Mouse (Mus musculus): Measurements from ENCODE around the gene Hip1.

Hip1 gene

DNA sequence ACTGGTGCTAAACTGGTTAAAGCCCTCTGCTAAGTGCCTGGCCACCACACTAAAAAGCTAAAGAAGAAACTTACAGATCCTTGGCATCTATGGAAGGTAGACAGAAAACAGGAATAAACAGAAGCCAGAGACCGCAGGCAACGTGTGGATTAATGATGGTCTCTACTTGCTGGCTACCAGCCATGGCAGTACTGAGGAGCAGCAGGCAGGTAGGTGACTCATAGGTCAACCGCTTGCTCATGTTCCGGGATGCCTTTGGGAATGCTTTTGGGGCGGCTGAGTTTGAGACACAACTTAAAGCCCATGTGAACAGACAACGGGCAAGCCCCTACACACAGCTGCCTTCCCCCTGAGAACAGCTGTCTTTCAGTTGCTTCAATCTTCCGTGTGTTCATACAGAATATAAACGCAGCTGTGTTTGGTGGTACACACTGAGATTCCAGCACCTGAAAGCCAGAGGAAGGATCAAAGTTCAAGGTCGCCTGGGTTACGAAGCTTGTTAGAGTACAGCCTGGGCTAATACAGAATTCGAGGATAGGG, 13.5 kb downstream of the Hip1 start:
- no peak for DNase-seq

DNA sequence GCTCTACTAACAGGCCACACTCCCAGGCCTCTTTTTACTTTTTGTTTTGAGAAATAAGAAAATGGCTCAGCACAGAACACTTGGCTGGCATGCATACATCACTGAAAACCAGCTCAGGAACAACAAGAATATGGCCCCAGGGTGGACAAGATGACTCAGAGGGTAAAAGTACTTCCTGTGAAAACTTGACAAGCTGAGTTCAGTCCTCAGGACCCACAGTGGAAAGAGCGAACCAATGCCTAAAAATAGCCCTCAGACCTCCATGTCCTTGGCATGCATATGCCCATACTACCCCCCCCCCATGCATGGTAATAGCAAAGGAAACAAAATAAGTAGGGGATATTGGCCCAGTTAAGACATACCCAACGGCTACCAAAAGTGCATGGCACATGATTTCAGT, 15.0 kb downstream of the Hip1 start:
- no peak for DNase-seq

DNA sequence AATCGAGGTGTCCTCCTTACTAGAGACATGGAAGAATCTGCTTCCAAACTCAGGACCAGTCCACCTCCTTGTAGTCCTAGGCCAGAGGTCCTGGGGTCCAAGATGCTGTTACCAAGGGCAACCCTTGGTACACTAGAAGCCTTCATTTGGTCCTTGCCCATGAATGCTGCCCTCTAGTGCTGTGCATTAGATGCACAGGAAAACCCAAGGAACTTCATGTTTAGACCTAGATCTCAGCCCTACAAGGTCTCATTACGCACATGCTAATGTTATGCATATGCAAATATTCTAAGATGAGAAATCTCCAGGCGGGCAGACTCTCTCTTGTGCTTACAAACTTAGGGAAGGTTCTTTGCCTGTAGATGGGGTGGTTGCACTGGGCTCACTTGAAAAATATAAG, 15.6 kb downstream of the Hip1 start:
- DNase-seq: no peak

DNA sequence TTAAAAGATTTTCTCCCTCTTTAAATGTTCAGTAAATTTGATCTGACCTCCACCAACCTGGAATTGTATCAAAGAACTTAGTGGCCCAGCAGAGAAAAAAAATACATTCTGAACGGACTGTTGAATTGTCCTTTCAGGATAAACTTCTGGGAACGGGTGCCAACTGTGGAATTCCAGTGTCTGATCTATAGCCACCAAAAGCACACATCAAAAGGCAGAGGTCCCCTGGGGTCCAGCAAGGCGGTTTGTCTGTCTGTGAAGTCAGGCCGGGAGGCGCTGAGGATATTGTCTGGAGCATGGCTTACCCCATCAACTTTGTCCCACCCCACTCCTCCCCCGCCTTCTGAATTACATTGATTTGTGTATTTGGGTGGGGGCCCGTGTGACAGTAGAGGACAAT, 16.9 kb downstream of the Hip1 start:
- no peak for DNase-seq

DNA sequence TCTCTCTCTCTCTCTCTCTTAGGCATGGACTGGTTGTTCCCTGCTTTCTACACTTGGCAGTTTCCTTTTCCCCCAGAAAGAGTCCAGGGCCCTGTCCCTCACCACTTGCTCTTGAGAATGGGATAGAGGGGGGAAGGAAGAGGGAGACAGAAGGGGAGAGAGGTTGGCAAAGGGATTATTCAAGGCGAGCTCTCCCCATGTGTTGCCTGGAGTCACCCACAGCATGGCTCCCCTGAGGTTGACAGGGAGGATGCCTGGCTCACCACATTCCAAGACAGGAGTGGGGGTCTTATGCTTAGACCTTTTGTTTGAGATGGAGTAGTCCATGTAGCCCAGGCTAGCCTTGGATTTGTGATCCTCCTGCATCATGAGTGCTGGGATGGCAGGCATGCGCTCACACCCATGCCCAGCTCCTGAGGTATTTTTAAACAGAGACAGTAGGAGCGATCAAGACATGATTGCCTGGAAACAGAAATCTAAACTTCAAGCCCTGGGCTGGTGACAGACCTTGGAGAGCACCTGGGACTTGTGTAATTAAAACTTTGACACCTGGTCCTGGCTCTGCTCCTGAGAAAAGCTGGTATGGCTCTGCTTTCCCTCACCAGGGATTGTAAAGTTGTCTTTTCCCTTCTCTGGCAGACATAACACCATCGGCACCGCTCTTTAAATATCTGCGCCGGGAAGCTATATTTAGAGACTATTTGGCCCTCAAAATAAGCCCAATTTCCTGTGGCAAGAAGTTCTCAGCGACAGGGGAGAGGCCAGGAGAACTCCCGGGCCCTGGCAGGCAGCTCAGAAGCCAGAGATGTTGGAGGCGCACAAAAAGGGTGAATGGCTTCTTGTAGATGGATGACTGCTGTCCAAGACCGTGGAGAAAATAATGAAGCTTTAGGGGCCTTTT, 20.0 kb downstream of the Hip1 start:
- no peak for DNase-seq

DNA sequence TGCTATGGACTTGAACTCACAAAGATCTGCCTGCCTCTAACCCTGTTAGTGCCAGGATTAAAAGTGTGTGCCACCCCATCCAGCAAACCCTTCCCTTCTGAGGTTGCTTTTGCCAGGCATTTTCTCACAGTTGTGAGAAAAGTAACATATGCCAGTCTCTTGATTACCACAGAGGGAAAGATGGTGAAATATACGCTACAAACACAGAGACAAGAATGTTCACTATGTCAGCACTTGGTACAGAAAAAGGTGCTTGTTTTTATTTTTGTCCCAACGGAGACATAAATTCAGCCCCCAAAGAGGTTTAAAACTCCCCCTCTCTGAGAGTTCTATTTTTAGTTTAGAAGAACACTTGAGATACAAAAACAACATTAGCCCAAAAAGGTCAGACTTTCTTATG, 20.8 kb downstream of the Hip1 start:
- DNase-seq: no peak

DNA sequence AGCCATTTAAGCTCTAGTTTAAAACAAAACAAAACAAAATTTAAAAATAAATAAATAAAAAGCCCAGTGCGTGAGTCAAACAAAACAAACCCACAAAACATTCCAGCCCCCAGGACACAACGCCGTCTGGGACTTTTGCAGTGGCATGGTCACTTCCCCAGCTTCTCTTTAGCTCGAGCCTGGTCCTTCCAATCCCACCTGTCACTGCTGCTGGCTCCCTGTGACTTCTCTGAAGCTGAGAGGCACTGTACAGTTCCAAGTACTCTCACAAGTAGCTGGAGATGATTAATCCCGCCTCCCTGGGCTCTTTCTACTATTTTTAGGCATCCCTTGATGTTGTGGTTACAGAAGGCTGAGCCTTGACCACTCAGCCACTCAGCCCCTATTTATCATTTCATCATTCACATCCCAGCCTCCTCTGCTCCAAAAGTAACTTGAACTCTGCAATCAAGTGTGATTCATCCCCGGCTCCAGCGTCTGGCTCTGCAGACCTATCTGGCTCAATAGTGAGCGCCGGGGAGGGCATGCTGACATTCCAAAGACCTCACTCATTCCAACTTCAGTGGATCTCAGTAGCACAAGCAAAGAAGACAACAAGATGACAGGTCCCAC, 22.7 kb downstream of the Hip1 start:
- no peak for DNase-seq

DNA sequence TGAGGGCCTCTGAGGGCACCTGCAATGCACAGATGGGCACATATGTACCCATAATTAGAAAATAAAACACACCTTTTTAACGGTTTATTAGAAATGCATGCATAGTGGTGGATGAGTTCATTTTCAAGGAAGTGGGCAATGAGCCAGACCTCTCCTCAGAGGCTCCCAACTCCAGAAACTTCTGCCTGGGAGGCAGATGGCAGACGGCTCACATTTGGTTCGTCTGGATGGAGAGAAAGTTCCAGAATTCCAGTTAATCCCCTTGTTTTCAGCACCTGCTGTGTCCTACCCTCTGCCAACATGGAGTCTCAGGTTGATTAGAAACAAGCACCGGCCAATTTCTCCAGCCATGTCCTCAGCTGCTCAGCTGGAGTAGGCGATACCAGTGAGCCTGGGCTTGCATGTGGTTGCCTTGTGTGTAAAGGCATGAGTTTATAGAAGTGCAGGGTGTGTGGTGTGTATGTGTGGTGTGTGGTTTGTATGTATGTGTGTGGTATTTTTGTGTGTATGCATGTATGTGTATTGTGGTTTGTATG, 27.5 kb downstream of the Hip1 start:
- no peak for DNase-seq

DNA sequence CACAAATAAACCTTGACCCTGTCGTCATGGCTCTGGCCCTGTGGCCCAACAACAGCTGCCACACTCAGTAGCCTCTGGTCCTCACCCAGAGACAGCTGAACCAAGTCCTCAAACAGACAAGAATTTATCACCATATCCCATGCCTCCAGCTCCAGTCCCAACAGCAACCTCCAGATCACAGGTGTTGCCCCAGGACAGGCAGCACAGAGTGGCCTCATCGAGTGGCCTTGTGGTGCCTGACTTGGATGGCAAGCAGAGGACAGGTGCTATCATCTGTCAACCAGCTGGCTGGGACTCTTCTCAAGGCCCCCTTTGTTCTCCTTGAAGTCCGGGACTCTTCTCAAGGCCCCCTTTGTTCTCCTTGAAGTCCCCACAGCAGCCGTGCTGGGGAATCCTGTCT, 31.8 kb downstream of the Hip1 start:
- DNase-seq: no peak

DNA sequence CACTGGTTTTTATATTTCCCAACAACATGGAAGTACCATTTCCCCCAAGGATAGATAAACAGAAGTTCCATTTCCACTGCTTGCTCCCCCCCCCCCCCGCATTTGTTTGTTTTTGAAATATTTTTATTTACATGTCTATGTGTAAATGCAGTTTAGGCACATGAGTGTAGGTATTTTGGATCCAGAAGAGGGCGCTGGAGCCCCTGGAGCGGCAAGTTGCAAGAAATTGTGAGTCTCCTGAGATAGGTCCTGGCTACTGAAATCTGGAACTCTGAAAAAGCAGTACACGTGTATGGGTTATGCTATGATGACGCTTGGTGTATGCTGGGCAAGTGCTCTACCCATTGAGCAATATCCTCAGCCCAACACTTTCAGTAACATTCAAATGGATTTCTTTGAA, 33.8 kb downstream of the Hip1 start:
- DNase-seq: no peak

DNA sequence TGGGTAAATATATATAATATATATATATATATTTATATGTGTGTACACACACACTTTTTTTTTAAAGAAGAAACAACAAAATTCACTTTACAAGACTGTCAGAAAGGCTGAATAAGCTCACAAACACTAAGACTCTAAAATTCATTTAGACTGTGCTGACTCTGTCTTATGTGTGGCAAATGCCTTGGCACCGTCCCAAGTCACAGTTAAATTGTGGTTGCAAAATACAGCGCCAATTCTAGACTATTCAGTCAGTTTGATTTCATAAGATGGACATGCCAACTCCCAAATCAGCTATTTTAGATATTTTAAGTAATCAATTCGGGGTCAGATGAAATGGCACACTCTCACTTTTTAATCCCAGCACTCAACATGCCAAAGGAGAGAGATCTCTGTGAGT, 36.6 kb downstream of the Hip1 start:
- DNase-seq: no peak

DNA sequence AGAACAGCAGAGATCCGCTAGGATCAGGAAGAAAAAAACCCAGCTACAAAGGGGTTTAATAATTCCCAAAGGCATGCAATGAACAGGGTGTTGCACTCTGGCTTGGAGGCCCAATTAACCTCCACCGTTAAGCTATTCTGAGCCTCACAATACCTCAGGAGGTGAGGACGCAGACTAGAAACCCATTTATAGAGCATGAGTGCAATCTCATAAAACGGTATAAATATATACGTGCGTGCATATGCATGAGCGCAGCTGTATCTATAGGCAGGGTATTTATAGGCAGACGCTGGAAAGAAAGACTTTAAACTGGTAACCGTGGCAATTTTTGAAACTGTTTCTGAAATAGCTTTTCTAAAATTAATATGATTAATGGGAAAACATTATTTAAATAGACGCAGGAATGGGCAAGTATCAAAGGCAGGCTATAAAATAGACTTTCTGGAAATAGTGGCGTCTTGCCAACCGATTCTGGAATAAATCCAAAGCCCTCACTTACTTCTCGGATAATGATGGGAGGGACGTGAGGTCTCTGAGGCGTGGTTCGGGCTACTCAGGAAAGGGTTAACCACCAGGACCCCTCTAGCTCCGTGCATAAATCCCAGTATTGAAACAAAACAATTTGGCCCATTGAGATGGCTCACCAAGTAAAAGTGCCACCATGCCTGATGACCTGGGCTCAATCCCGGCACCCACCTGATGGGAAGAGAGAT, 37.2 kb downstream of the Hip1 start:
- no peak for DNase-seq

DNA sequence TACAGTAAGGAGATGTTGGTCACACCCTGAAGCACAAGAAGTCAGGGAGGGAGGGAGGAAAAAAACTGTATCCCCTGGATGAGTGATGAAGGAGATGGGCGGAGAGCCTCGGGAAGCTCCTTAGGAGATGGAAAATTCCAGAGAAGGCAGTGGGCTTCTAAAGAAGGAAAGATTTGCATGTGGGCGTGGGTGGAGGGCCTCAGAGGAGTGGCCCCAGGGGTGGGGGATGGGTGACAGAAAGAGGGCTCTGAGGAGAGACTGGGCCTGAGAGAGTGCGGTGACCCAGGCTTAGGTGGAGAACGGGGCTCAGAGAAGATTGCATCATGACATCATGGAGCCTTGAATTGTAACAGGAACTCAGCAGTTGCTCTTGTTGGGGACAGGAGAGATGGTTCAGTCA, 39.5 kb downstream of the Hip1 start:
- DNase-seq: no peak

DNA sequence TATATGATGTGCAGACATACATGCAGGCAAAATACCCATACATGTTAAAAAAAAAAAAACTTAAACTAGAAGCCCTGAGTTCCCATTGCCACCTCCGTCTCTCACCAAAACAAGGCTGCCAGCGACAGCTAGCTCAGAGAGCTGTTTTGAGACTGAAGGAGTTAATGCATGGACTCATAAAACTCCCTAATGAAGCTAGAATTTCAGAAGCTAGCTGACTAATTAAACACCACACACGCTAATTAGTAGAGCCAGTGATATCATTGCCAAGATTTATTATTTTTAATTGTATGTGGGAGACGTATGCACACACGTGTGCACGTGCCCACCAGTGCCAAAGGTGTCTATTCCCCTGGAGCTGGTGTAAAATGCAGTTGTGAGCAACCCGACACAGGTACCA, 42.0 kb downstream of the Hip1 start:
- DNase-seq: no peak

DNA sequence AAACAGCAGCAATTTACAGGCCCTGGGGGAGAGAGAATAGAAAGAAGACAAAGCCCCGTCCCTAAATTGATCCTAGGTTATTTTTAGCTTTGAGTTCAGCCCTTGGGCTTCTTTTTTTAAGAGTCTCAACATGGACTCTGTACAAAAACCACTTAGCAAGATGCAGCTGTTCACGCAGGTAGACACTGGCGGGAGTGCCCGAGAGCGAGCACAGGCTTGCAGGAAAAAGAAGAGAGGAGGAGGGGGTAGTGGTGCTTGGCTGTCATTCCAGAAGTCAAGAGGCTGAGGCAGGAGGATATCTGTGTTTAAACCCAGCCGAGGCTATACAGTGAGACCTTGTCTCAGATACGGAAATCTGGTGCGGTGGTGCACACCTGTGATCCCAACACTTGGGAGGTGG, 42.9 kb downstream of the Hip1 start:
- no peak for DNase-seq

DNA sequence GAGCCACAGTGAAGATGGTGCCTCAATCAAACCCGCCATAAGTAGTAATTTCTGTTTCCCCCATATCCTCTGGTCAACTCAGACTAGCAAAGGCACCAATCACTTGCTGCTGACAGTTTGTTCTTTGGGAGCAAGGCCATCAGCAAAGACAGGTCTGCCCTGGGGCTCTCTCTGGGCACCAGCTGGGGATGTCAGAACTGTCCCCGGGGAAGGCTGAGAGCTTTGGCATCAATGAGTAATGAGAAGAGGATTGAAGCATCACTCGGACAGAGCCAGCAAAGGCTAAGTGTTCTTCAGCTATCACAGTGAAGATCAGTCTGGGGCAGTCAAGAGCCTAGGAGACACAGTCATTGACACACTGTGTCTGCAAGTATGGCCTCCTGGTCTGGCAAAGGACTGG, 46.0 kb downstream of the Hip1 start:
- no peak for DNase-seq

DNA sequence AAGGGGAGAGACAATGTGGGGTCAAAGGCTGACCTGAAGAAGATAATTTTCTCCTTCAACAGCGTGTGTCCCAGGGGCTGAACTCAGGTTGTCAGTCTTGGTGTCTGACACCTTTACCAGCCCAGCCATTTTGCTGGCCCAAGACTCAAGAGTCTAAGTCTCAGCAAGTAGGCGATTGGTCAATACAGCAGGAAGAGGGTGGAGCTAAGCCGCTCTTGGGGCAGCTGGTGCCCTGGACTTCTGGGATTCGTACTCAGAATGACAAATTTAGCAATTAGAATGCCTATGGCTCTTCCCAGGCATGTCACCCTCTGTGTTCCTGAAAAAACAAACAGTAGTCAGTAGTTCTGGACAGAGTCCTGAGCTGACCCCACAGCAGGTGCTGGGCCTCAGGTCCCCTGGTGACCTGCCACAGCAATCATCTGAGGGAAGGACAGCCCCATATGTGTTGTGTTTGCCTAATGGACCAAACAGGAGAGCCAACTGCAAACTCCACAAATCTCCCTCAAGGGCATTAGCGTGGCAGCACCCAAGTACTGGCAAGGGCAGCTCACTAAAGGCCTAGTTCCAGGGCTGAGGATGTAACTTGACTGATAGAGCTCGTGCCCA, 47.5 kb downstream of the Hip1 start:
- no peak for DNase-seq

DNA sequence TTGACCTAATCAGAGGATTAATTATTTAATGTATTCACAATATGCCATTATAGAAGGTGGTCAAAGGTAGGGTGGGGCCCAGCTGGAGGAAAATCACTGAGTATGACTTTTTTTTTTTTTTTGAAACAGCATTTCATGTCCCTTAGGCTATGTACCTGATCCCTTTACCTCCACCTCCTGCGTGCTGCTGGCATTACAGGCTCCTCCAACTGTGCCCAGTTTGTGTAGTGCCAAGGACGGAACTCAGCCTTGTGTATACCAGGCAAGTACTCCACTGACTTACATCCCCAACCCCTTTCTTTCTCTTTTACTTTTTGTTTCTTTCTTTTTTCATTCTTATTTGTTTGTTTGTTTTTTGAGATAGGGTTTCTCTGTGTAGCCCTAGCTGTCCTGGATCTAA, 48.4 kb downstream of the Hip1 start:
- no peak for DNase-seq

DNA sequence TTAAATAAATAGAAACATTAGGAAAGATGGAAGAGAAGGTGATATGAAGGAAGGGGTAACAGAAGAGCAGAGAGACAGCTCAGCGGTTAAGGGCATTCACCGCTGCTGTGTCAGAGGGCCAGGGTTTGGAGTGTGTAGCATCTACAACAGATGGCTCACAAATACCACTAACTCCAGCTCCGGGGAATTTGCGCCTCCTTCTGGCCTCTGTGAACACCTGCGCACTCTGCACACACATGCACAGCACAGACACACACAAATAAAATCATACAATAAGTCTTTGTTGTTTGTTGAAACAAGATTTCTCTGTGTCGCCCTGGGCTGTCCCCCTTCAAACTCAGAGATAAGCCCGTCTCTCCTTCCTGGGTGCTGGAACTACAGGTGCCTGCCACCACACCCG, 49.4 kb downstream of the Hip1 start:
- no peak for DNase-seq

DNA sequence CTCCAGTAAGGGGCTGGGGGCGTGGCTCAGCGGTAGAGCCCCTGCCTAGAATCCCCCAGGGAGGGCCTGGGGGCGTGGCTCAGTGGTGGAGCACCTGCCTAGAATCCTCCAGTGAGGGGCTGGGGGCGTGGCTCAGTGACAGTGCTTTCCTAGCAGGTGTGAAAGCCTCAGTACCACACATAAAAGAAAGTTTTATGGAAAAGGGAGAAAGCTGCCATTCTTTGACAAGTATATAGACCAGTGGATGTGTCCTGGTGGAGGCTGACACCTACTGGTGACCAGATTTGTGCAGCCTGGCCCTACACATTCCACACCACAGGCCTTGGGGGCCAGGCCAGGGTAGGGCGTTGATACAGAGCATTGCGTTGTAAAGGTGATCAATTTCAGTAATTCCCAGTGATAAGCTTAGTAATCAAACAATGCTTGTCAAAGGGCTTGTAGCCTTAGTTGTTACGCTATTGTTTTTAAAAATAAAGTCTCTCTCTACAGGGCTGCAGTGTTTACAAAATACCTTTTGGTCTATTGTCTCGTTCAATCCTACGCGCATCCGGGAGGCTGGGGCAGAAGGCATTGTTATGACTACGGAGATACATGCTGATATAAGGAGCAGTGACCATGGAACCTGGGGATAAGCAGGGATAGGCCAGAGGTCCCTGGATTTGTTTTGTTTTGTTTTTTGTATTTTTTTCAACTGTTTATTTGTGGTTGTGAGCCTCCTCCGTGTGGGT, 50.6 kb downstream of the Hip1 start:
- DNase-seq: peak in 1 of 2 experiments; percentile 44

DNA sequence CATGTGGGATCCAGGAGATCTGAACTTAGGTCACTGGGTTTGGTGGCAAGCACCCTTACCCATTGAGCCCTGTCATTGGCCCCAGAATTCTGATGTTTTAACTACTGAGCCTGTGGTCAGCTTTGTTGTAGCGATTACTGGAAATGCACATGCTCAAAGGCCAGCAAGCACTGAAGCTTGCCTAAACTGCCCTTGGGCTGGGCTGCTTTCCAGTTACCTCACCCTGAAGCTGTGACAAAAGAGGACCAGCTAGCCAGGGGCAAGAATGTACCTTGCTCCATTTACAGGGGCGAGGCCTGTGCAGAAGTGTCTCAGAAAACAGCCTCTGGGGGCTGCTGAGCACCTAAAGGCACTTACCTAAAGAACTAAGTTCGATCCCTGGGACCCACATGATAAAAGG, 51.8 kb downstream of the Hip1 start:
- no peak for DNase-seq

DNA sequence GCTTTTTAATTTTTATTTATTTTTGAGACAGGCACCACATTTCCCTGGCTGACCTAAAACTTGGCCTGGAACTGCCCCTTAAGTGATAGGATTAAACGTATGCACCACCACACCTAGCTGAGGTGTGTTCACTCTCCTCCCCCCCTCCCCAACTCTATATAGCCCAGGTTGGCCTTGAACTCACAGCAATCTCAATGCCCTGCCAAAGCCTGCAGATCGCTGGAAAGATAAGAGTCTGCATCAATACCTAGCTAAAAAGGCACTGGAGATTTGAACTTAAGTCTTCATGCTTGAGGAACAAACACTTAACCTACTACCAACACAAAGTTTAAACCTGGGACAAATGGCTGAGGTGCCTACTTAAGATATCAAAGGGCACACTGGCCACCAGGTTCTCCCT, 52.8 kb downstream of the Hip1 start:
- DNase-seq: no peak

Measured in spleen, adult 18-20 months (tissue).